Mouse (Mus musculus) forebrain, embryonic 16.5 days (tissue): ENCODE results near the gene Ssx2ip. TPM values are rescaled to one million over a fixed set of nuclear protein-coding genes. Genes with fewer than 3 reads are reported as not detected.
A peak's percentile ranks its signal among the peaks of the same experiment; 100 is the strongest.

Experiments used
- ATAC-seq: fragments of 200-750 bp; cut with Nextera tagmentation; 2 replicates; pipeline ENCODE4 v1.8.0; 2017; ENCODE audit warnings: mild to moderate bottlenecking, moderate library complexity
- H3K27ac ChIP-seq: fragments of 300-500 bp; sonication (generic); 2 replicates; pipeline ENCODE4 v1.5.1; 2014; ENCODE audit warnings: low read length, control low read depth
- H3K27me3 ChIP-seq: fragments of 300-500 bp; sonication (generic); replicated peaks from 2 replicates; pipeline ENCODE4 v1.6.1; 2014; ENCODE audit warnings: low read length; ENCODE audit not compliant: control insufficient read depth, insufficient read depth
- H3K36me3 ChIP-seq: fragments of 300-500 bp; sonication (generic); 2 replicates; pipeline ENCODE4 v1.6.1; 2014; ENCODE audit not compliant: control insufficient read depth, insufficient read depth
- H3K4me1 ChIP-seq: fragments of 300-500 bp; sonication (generic); replicated peaks from 2 replicates; pipeline ENCODE4 v1.6.1; 2014; ENCODE audit warnings: low read length; ENCODE audit not compliant: control insufficient read depth, insufficient read depth
- H3K4me2 ChIP-seq: fragments of 300-500 bp; sonication (generic); 2 replicates; pipeline ENCODE4 v1.6.1; 2014; ENCODE audit warnings: mild to moderate bottlenecking, low read length, control low read depth
- H3K4me3 ChIP-seq: fragments of 300-500 bp; sonication (generic); replicated peaks from 2 replicates; pipeline ENCODE4 v1.5.1; 2014; ENCODE audit warnings: mild to moderate bottlenecking, low read length, control low read depth
- H3K9ac ChIP-seq: fragments of 300-500 bp; sonication (generic); replicated peaks from 2 replicates; pipeline ENCODE4 v1.6.1; 2014; ENCODE audit warnings: low read depth, low read length, control low read depth
- H3K9me3 ChIP-seq: fragments of 300-500 bp; sonication (generic); 2 replicates; pipeline ENCODE4 v1.6.1; 2016; ENCODE audit warnings: low read length; ENCODE audit not compliant: control insufficient read depth
- WGBS: fragments of 180-500 bp; shearing (Covaris S2); extraction: QIAGEN DNeasy Blood & Tissue Kit; methylation state at CpG from one replicate; pipeline ENCODE4 v1.1.7; 2014; 5-methylcytosine and 5-hydroxymethylcytosine counted together
- polyA plus RNA-seq: library from polyadenylated mRNA; unstranded; fragments of >200 nt; fragmentation: Nextera tagmentation; extraction: Ambion mirVana; gene quantifications from 2 replicates; pipeline ENCODE4 v1.2.1, GENCODE M21; 2015

Gene Ssx2ip
- polyA plus RNA-seq, 1 experiment from 2014 or later = 22.5 TPM

GRCm38 (mm10) chr3:146396934-146397333, 7.5 kb upstream of the Ssx2ip start:
- Histone ChIP-seq H3K4me2 (no peak overlapping the region), H3K9ac (no peak overlapping the region), H3K4me1 (no peaks in the 10 kb centered on the region), H3K9me3 (no peaks in the 10 kb centered on the region), H3K27me3 (no peaks in the 10 kb centered on the region), H3K27ac (no peak overlapping the region), H3K4me3 (no peak overlapping the region), H3K36me3 (no peaks in the 10 kb centered on the region)
- WGBS = 91% methylated on average over 1 of the region's 1 CpGs
- ATAC-seq = no peak

GRCm38 (mm10) chr3:146397847-146398246, 6.6 kb upstream of the Ssx2ip start:
- no peak overlapping the region for H3K27ac ChIP-seq
- H3K4me1 ChIP-seq = no peaks in the 10 kb centered on the region
- 96% methylated on average over 4 of the region's 4 CpGs for WGBS
- no peak overlapping the region for H3K4me3 ChIP-seq
- no peaks in the 10 kb centered on the region for H3K27me3 ChIP-seq
- no peaks in the 10 kb centered on the region for H3K36me3 ChIP-seq
- H3K9ac ChIP-seq = no peak overlapping the region
- H3K9me3 ChIP-seq = no peaks in the 10 kb centered on the region
- H3K4me2 ChIP-seq = no peak overlapping the region
- ATAC-seq = no peak

- H3K27ac ChIP-seq = no peak overlapping the region
- no peak overlapping the region for H3K4me2 ChIP-seq
- peak; percentile 24 for ATAC-seq
- peaks cover 5% of the 10 kb centered on the region for H3K4me1 ChIP-seq
- no peaks in the 10 kb centered on the region for H3K27me3 ChIP-seq
- no peaks in the 10 kb centered on the region for H3K9me3 ChIP-seq
- no peaks in the 10 kb centered on the region for H3K36me3 ChIP-seq
- no peak overlapping the region for H3K4me3 ChIP-seq
- WGBS = 75% methylated on average over 5 of the region's 5 CpGs
- no peak overlapping the region for H3K9ac ChIP-seq
These were observed 5.2 kb upstream of the Ssx2ip start for GRCm38 (mm10) chr3:146399203-146399602.

GRCm38 (mm10) chr3:146403770-146404169, 672 bp upstream of the Ssx2ip start:
- H3K4me2 ChIP-seq = peak overlapping the region; percentile 85
- H3K36me3 ChIP-seq = no peaks in the 10 kb centered on the region
- H3K9me3 ChIP-seq = no peaks in the 10 kb centered on the region
- ATAC-seq = no peak
- 41% methylated on average over 3 of the region's 3 CpGs for WGBS
- H3K9ac ChIP-seq = peak overlapping the region; percentile 93
- peaks cover 29% of the 10 kb centered on the region for H3K4me1 ChIP-seq
- peak overlapping the region; percentile 69 for H3K27ac ChIP-seq
- no peaks in the 10 kb centered on the region for H3K27me3 ChIP-seq
- peak overlapping the region; percentile 89 for H3K4me3 ChIP-seq

GRCm38 (mm10) chr3:146405213-146406006, 968 bp downstream of the Ssx2ip start:
- ATAC-seq = no peak
- H3K36me3 ChIP-seq = no peaks in the 10 kb centered on the region
- WGBS = 6% methylated on average over 18 of the region's 18 CpGs

GRCm38 (mm10) chr3:146406007-146406341, 1.5 kb downstream of the Ssx2ip start:
- no peaks in the 10 kb centered on the region for H3K9me3 ChIP-seq
- H3K4me1 ChIP-seq = peaks cover 29% of the 10 kb centered on the region
- H3K4me2 ChIP-seq = peak overlapping the region; percentile 71
- no peak overlapping the region for H3K27ac ChIP-seq
- H3K36me3 ChIP-seq = no peaks in the 10 kb centered on the region
- ATAC-seq = no peak
- H3K4me3 ChIP-seq = peak overlapping the region; percentile 89
- peak overlapping the region; percentile 93; the same call in 1 of the 2 replicates for H3K9ac ChIP-seq
- 23% methylated on average over 5 of the region's 5 CpGs for WGBS
- H3K27me3 ChIP-seq = no peaks in the 10 kb centered on the region

More at GRCm38 (mm10) chr3:146405213-146406006, 968 bp downstream of the Ssx2ip start:
- Histone ChIP-seq H3K9ac (peak overlapping the region; percentile 93), H3K27me3 (no peaks in the 10 kb centered on the region), H3K4me3 (peak overlapping the region; percentile 89), H3K4me2 (peak overlapping the region; percentile 71), H3K4me1 (peaks cover 29% of the 10 kb centered on the region), H3K9me3 (no peaks in the 10 kb centered on the region), H3K27ac (peak overlapping the region; percentile 80; the same call in 1 of the 2 replicates)

GRCm38 (mm10) chr3:146407086-146407721, 2.8 kb downstream of the Ssx2ip start:
- H3K9ac ChIP-seq = no peak overlapping the region
- no peaks in the 10 kb centered on the region for H3K36me3 ChIP-seq
- H3K4me1 ChIP-seq = peaks cover 36% of the 10 kb centered on the region
- no peaks in the 10 kb centered on the region for H3K9me3 ChIP-seq
- H3K4me2 ChIP-seq = peak overlapping the region; percentile 24
- 84% methylated on average over 16 of the region's 16 CpGs for WGBS
- no peak overlapping the region for H3K27ac ChIP-seq
- ATAC-seq = no peak
- H3K4me3 ChIP-seq = no peak overlapping the region
- no peaks in the 10 kb centered on the region for H3K27me3 ChIP-seq

GRCm38 (mm10) chr3:146410114-146410513, 5.7 kb downstream of the Ssx2ip start:
- no peaks in the 10 kb centered on the region for H3K36me3 ChIP-seq
- no peak overlapping the region for H3K4me2 ChIP-seq
- peaks cover 42% of the 10 kb centered on the region for H3K4me1 ChIP-seq
- no peak overlapping the region for H3K4me3 ChIP-seq
- WGBS = 86% methylated on average over 7 of the region's 7 CpGs
- H3K27ac ChIP-seq = no peak overlapping the region
- no peak for ATAC-seq
- H3K9me3 ChIP-seq = no peaks in the 10 kb centered on the region
- H3K9ac ChIP-seq = no peak overlapping the region
- H3K27me3 ChIP-seq = no peaks in the 10 kb centered on the region

GRCm38 (mm10) chr3:146412008-146412407, 7.6 kb downstream of the Ssx2ip start:
- Histone ChIP-seq H3K9me3 (no peaks in the 10 kb centered on the region), H3K27ac (no peak overlapping the region; the same call in 1 of the 2 replicates), H3K27me3 (no peaks in the 10 kb centered on the region), H3K9ac (no peak overlapping the region), H3K4me2 (no peak overlapping the region), H3K4me3 (no peak overlapping the region), H3K36me3 (no peaks in the 10 kb centered on the region), H3K4me1 (peaks cover 24% of the 10 kb centered on the region)
- ATAC-seq = peak; percentile 54
- 64% methylated on average over 2 of the region's 2 CpGs for WGBS
